Mouse (Mus musculus): ENCODE measurements around the gene Tmem37.

DNA sequence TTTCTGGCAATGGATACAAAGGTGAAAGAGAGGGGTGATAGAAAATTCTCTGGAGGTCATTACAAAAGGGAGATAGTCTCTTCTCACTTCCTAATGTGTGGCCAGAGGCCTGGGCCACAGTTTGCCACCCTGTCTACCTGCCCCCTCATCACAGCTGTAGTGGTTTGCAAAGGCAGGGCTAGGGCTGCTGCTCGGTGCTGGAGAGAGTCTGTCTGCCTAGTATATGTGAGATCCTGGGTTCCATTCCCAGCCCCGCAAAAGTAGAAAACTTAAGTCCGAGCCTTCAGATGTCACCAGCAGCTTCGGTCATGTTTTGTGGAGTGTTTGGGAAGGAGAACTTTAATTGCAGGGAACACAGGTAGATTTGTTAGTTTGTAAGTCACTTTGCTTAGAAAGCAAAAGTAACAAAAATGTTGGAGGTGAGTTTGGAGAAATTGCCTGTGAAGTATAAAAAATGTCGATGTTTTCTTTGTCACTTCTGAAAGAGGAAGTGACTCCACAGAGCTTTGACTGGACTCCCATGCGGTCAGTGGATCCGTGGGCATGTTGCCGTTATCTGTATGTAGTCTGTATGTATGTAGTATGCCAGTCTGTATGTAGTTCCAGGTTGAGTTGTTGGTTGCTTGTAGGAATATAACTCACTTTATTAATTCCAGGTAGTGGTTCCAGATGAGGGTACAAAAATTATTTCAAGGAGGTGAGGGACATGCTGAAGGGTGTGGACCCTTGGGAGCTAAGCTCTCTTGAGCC lies 48.9 kb upstream of the Tmem37 start:
- TF ChIP-seq ZC3H11A (IDR thresholded peaks at IDR 0.05; ENCODE audit: borderline replicate concordance, low read depth, low read length), result no peak
- TF ChIP-seq MAFK (IDR thresholded peaks at IDR 0.05; ENCODE audit: insufficient read depth, low read depth, low read length), result no peak
- TF ChIP-seq HCFC1 (IDR thresholded peaks at IDR 0.05; ENCODE audit: borderline replicate concordance, insufficient read depth, low read length), result no peak
- TF ChIP-seq CHD2 (IDR thresholded peaks at IDR 0.05; ENCODE audit: low read depth, low read length), result no peak
- no peak for TF ChIP-seq ZNF384 (IDR thresholded peaks at IDR 0.05; ENCODE audit: low read depth, low read length)

Data from ES-E14 (cell line).